Mouse (Mus musculus) CH12.LX (cell line): ENCODE measurements around the gene Zfp273. TPM values are rescaled to one million over a fixed set of nuclear protein-coding genes. Genes with fewer than 3 reads are reported as not detected.
"Not testable (repeated sequence)": the region's sequence is repeated elsewhere in the genome, so short reads cannot be mapped to it uniquely, and the experiment has no call there.

Source experiments
- DNase-seq: peaks from one replicate; pipeline ENCODE4 v3.0.0-alpha.2; 2013; ENCODE audit errors: extremely low read depth
- H3K27ac ChIP-seq: 2 replicates; pipeline ENCODE4 v1.5.1; 2012; ENCODE audit warnings: low read depth, mild to moderate bottlenecking, control low read depth, moderate library complexity; ENCODE audit not compliant: insufficient read depth
- H3K27me3 ChIP-seq: replicated peaks from 2 replicates; pipeline ENCODE3; 2012; ENCODE audit warnings: inconsistent platforms
- H3K36me3 ChIP-seq, 2 experiments: replicated peaks in 1 of 2; 2 replicates each; pipeline versions ENCODE3 to v1.6.1; 2012; ENCODE audit warnings: inconsistent platforms in 1 of 2, low read length in 1 of 2, mild to moderate bottlenecking in 1 of 2, mixed read lengths in 1 of 2, moderate library complexity in 1 of 2; ENCODE audit not compliant: control insufficient read depth in 1 of 2, insufficient read depth in 1 of 2
- H3K4me1 ChIP-seq, 2 experiments: 2 replicates each; pipeline ENCODE4 v1.6.1; 2012; ENCODE audit warnings: inconsistent platforms in 1 of 2, moderate library complexity in 1 of 2; ENCODE audit not compliant: insufficient read depth in 2 of 2, control insufficient read depth in 1 of 2
- H3K4me2 ChIP-seq: 2 replicates; pipeline ENCODE4 v1.6.1; 2012; ENCODE audit warnings: low read depth, mild to moderate bottlenecking, control low read depth; ENCODE audit not compliant: poor library complexity, insufficient read depth, severe bottlenecking
- H3K4me3 ChIP-seq, 3 experiments: fragments of 150-350 bp in 1 of 3; sonication (generic) in 1 of 3; replicated peaks in 1 of 3; 2 replicates each; pipeline versions ENCODE3 to v1.5.1; 2011 to 2012; ENCODE audit warnings: low read depth in 2 of 3, low read length in 2 of 3, mild to moderate bottlenecking in 2 of 3, moderate library complexity in 2 of 3, control low read depth in 1 of 3, improper control_type of control experiment in 1 of 3, inconsistent platforms in 1 of 3, mixed read lengths in 1 of 3; ENCODE audit not compliant: poor library complexity in 1 of 3
- H3K79me2 ChIP-seq: replicated peaks from 2 replicates; pipeline ENCODE4 v1.6.1; 2012; ENCODE audit warnings: mild to moderate bottlenecking, moderate library complexity; ENCODE audit not compliant: control insufficient read depth, poor library complexity, insufficient read depth, severe bottlenecking; ENCODE audit errors: extremely low read depth
- H3K9ac ChIP-seq: 2 replicates; pipeline ENCODE4 v1.6.1; 2012; ENCODE audit warnings: low read depth, mild to moderate bottlenecking, control low read depth, moderate library complexity; ENCODE audit not compliant: insufficient read depth
- H3K9me3 ChIP-seq: replicated peaks from 2 replicates; pipeline ENCODE3; 2012; ENCODE audit warnings: low read length, inconsistent platforms, mixed read lengths
- BHLHE40 ChIP-seq: IDR thresholded peaks from 2 replicates; pipeline ENCODE4 v1.6.1; 2011; ENCODE audit warnings: mild to moderate bottlenecking, low read depth, low read length, improper control_type of control experiment
- CHD2 ChIP-seq: IDR thresholded peaks from 2 replicates; pipeline ENCODE4 v1.6.1; 2011; ENCODE audit warnings: low read length, improper control_type of control experiment
- CTCF ChIP-seq, 2 experiments: IDR thresholded peaks in 1 of 2; conservative IDR thresholded peaks in 1 of 2; 2 replicates each; pipeline ENCODE4 v1.5.1; 2011 to 2012; ENCODE audit warnings: low read depth in 2 of 2, low read length in 2 of 2, improper control_type of control experiment in 1 of 2, inconsistent platforms in 1 of 2, mild to moderate bottlenecking in 1 of 2, moderate library complexity in 1 of 2
- ELF1 ChIP-seq: IDR thresholded peaks from 2 replicates; pipeline ENCODE4 v1.6.1; 2014; ENCODE audit warnings: low read depth, mild to moderate bottlenecking, inconsistent platforms, low read length, improper control_type of control experiment
- ETS1 ChIP-seq: conservative IDR thresholded peaks from 2 replicates; pipeline ENCODE4 v1.6.1; 2012; ENCODE audit warnings: low read depth, mild to moderate bottlenecking, inconsistent platforms, low read length, improper control_type of control experiment, moderate library complexity
- JUN ChIP-seq: IDR thresholded peaks from 2 replicates; pipeline ENCODE4 v1.6.1; 2011; ENCODE audit warnings: low read depth, mild to moderate bottlenecking, low read length, improper control_type of control experiment, moderate library complexity; ENCODE audit not compliant: insufficient read depth
- JUND ChIP-seq: conservative IDR thresholded peaks from 2 replicates; pipeline ENCODE4 v1.6.1; 2011; ENCODE audit warnings: low read depth, low read length, improper control_type of control experiment
- KAT2A ChIP-seq: IDR thresholded peaks from 2 replicates; pipeline ENCODE4 v1.6.1; 2012; ENCODE audit warnings: low read length, improper control_type of control experiment, inconsistent platforms; ENCODE audit not compliant: insufficient replicate concordance
- MAZ ChIP-seq: IDR thresholded peaks from 2 replicates; pipeline ENCODE4 v1.6.1; 2012; ENCODE audit warnings: low read depth, mild to moderate bottlenecking, inconsistent platforms, low read length, improper control_type of control experiment, moderate library complexity
- MEF2A ChIP-seq: IDR thresholded peaks from 2 replicates; pipeline ENCODE4 v1.6.1; 2014; ENCODE audit warnings: low read depth, mild to moderate bottlenecking, inconsistent platforms, low read length, improper control_type of control experiment, borderline replicate concordance
- MYC ChIP-seq: IDR thresholded peaks from 2 replicates; pipeline ENCODE4 v1.6.1; 2011; ENCODE audit warnings: low read depth, mild to moderate bottlenecking, improper control_type of control experiment, low read length
- NELFE ChIP-seq: IDR thresholded peaks from 2 replicates; pipeline ENCODE4 v1.6.1; 2011; ENCODE audit warnings: low read depth, low read length, improper control_type of control experiment
- NRF1 ChIP-seq: IDR thresholded peaks from 2 replicates; pipeline ENCODE4 v1.6.1; 2014; ENCODE audit warnings: low read depth, mild to moderate bottlenecking, inconsistent platforms, low read length, improper control_type of control experiment, moderate library complexity
- RAD21 ChIP-seq: IDR thresholded peaks from 2 replicates; pipeline ENCODE4 v1.6.1; 2011; ENCODE audit warnings: low read depth, mild to moderate bottlenecking, low read length, improper control_type of control experiment, moderate library complexity
- SIN3A ChIP-seq: IDR thresholded peaks from 2 replicates; pipeline ENCODE4 v1.6.1; 2012; ENCODE audit warnings: low read length, improper control_type of control experiment, inconsistent platforms
- TCF12 ChIP-seq: IDR thresholded peaks from 2 replicates; pipeline ENCODE4 v1.6.1; 2014; ENCODE audit warnings: low read depth, mild to moderate bottlenecking, inconsistent platforms, low read length, improper control_type of control experiment
- UBTF ChIP-seq: IDR thresholded peaks from 2 replicates; pipeline ENCODE4 v1.6.1; 2012; ENCODE audit warnings: low read depth, mild to moderate bottlenecking, inconsistent platforms, low read length, improper control_type of control experiment, moderate library complexity
- USF2 ChIP-seq: conservative IDR thresholded peaks from 2 replicates; pipeline ENCODE4 v1.6.1; 2011; ENCODE audit warnings: low read depth, low read length, improper control_type of control experiment
- ZNF384 ChIP-seq: IDR thresholded peaks from 2 replicates; pipeline ENCODE4 v1.6.1; 2012; ENCODE audit warnings: low read depth, low read length, improper control_type of control experiment, inconsistent platforms
- dilution Hi-C: fragments of 300-500 bp; cut with MboI; formaldehyde crosslinking; loops from 2 replicates; pipeline ENCODE4 v1.14.3; 2020; ENCODE audit warnings: low sequenced_read_pairs; ENCODE audit not compliant: extremely low pct_unique_long_range_greater_than_20kb, extremely low pct_ligation_motif_present
- in situ Hi-C: fragments of 300-500 bp; cut with MboI; formaldehyde crosslinking; loops from 3 replicates; pipeline ENCODE4 v1.14.3; 2019; ENCODE audit warnings: low sequenced_read_pairs, low pct_ligation_motif_present, low pct_unique_long_range_greater_than_20kb, mixed read lengths
- polyA plus RNA-seq: library from polyadenylated mRNA; unstranded; fragments of >175 nt; gene quantifications from 2 replicates; pipeline ENCODE4 v1.2.1, GENCODE M21; 2012; ENCODE audit warnings: low read depth; ENCODE audit not compliant: insufficient read length
- total RNA-seq, 2 experiments: library from RNA; depleted of rRNA; stranded (reverse); fragments of 300-350 nt in 1 of 2; fragments of >200 nt in 1 of 2; gene quantifications; 2 replicates each; pipeline ENCODE4 v1.2.3; 2012 to 2014

Gene Zfp273
- total and polyA plus RNA-seq, 3 experiments: 1.9 to 4.5 (median 2.0) TPM

GRCm38 (mm10) chr13:67830911-67831336 lies 17.4 kb downstream of the Zfp273 start, which contains the start of gene Gm10037:
Gene Gm10037, plus strand, starts transcription at chr13:67831106.
- H3K4me3 ChIP-seq: no peak within 1 kb of the TSS
- no peaks in the 10 kb centered on the region for H3K27me3 ChIP-seq
- no peak within 1 kb of the TSS for H3K9ac ChIP-seq
- H3K9me3 ChIP-seq: peaks cover 3% of the 10 kb centered on the region
- H3K27ac ChIP-seq: no peak within 1 kb of the TSS
- H3K4me1 ChIP-seq: no peaks in the 10 kb centered on the region
- H3K79me2 ChIP-seq: no peaks in the 10 kb centered on the region
- H3K4me2 ChIP-seq: no peak within 1 kb of the TSS
- no peak for DNase-seq
- H3K36me3 ChIP-seq: peaks cover 0 to 5% of the 10 kb centered on the region in 2 experiments
- dilution Hi-C loops: no loop called here
- TF ChIP-seq CHD2 (no peak), JUN (no peak), ZNF384 (no peak), TCF12 (no peak), KAT2A (no peak), NELFE (no peak), UBTF (no peak), ELF1 (no peak), MEF2A (no peak), ETS1 (no peak), SIN3A (no peak), USF2 (no peak), NRF1 (no peak), MYC (no peak), MAZ (no peak), BHLHE40 (no peak), JUND (no peak)
- TF ChIP-seq, all 38 proteins: peak for 0
- in situ Hi-C loops: no loop called here

- DNase-seq, dilution Hi-C loops, H3K4me3 ChIP-seq, H3K36me3 ChIP-seq, H3K9me3 ChIP-seq, H3K9ac ChIP-seq, H3K27me3 ChIP-seq, H3K79me2 ChIP-seq, H3K4me2 ChIP-seq, H3K4me1 ChIP-seq, in situ Hi-C loops, H3K27ac ChIP-seq: not testable (repeated sequence)
- TF ChIP-seq RAD21 (peak; percentile 30), CTCF (conservative IDR thresholded peaks at IDR 0.05 in 1 of 2, IDR thresholded peaks at IDR 0.05 in 1 of 2; ENCODE audit: low read depth in 2 of 2, low read length in 2 of 2) (peak in 1 of 2 experiments; percentile 32; a peak in 2 of 4 replicates)
Observed at GRCm38 (mm10) chr13:67833137-67833536, 19.6 kb downstream of the Zfp273 start.
